Mouse (Mus musculus): ENCODE measurements around the gene Itgal.

Itgal gene

GRCm38 (mm10) chr7:127276519-127276961 lies 19.5 kb upstream of the Itgal start:
- no peak for ATAC-seq (ENCODE audit: insufficient number of reproducible peaks, low FRiP score, low TSS enrichment)

- ATAC-seq (ENCODE audit: insufficient number of reproducible peaks, low FRiP score, low TSS enrichment): no peak
Observed at GRCm38 (mm10) chr7:127278311-127278710, 17.7 kb upstream of the Itgal start.

GRCm38 (mm10) chr7:127280092-127280491 lies 16.0 kb upstream of the Itgal start:
- no peak for ATAC-seq (ENCODE audit: insufficient number of reproducible peaks, low FRiP score, low TSS enrichment)

- ATAC-seq (ENCODE audit: insufficient number of reproducible peaks, low FRiP score, low TSS enrichment): no peak
Observed at GRCm38 (mm10) chr7:127281114-127281513, 14.9 kb upstream of the Itgal start.

GRCm38 (mm10) chr7:127282190-127282589 lies 13.9 kb upstream of the Itgal start:
- ATAC-seq (ENCODE audit: insufficient number of reproducible peaks, low FRiP score, low TSS enrichment): no peak

GRCm38 (mm10) chr7:127285154-127285553 lies 10.9 kb upstream of the Itgal start:
- no peak for ATAC-seq (ENCODE audit: insufficient number of reproducible peaks, low FRiP score, low TSS enrichment)

GRCm38 (mm10) chr7:127287940-127288339 lies 8.1 kb upstream of the Itgal start:
- ATAC-seq (ENCODE audit: insufficient number of reproducible peaks, low FRiP score, low TSS enrichment): no peak

GRCm38 (mm10) chr7:127289306-127289705 lies 6.8 kb upstream of the Itgal start:
- no peak for ATAC-seq (ENCODE audit: insufficient number of reproducible peaks, low FRiP score, low TSS enrichment)

- no peak for ATAC-seq (ENCODE audit: insufficient number of reproducible peaks, low FRiP score, low TSS enrichment)
Observed at GRCm38 (mm10) chr7:127290142-127290541, 5.9 kb upstream of the Itgal start.

- no peak for ATAC-seq (ENCODE audit: insufficient number of reproducible peaks, low FRiP score, low TSS enrichment)
Observed at GRCm38 (mm10) chr7:127296786-127297555, 911 bp downstream of the Itgal start.

- ATAC-seq (ENCODE audit: insufficient number of reproducible peaks, low FRiP score, low TSS enrichment): no peak
Observed at GRCm38 (mm10) chr7:127297586-127298193, 1.6 kb downstream of the Itgal start.

- ATAC-seq (ENCODE audit: insufficient number of reproducible peaks, low FRiP score, low TSS enrichment): no peak
Observed at GRCm38 (mm10) chr7:127308431-127308830, 12.4 kb downstream of the Itgal start.

GRCm38 (mm10) chr7:127308887-127309286 lies 12.8 kb downstream of the Itgal start:
- ATAC-seq (ENCODE audit: insufficient number of reproducible peaks, low FRiP score, low TSS enrichment): no peak

GRCm38 (mm10) chr7:127309951-127310350 lies 13.9 kb downstream of the Itgal start:
- ATAC-seq (ENCODE audit: insufficient number of reproducible peaks, low FRiP score, low TSS enrichment): no peak

- ATAC-seq (ENCODE audit: insufficient number of reproducible peaks, low FRiP score, low TSS enrichment): no peak
Observed at GRCm38 (mm10) chr7:127313912-127314311, 17.9 kb downstream of the Itgal start.

- ATAC-seq (ENCODE audit: insufficient number of reproducible peaks, low FRiP score, low TSS enrichment): no peak
Observed at GRCm38 (mm10) chr7:127321106-127321505, 25.0 kb downstream of the Itgal start.

- ATAC-seq (ENCODE audit: insufficient number of reproducible peaks, low FRiP score, low TSS enrichment): no peak
Observed at GRCm38 (mm10) chr7:127322085-127322484, 26.0 kb downstream of the Itgal start.

GRCm38 (mm10) chr7:127324944-127325343 lies 28.9 kb downstream of the Itgal start:
- no peak for ATAC-seq (ENCODE audit: insufficient number of reproducible peaks, low FRiP score, low TSS enrichment)

GRCm38 (mm10) chr7:127325550-127325949 lies 29.5 kb downstream of the Itgal start:
- no peak for ATAC-seq (ENCODE audit: insufficient number of reproducible peaks, low FRiP score, low TSS enrichment)

GRCm38 (mm10) chr7:127326685-127327084 lies 30.6 kb downstream of the Itgal start:
- ATAC-seq (ENCODE audit: insufficient number of reproducible peaks, low FRiP score, low TSS enrichment): no peak

GRCm38 (mm10) chr7:127333240-127333639 lies 37.2 kb downstream of the Itgal start:
- ATAC-seq (ENCODE audit: insufficient number of reproducible peaks, low FRiP score, low TSS enrichment): no peak

GRCm38 (mm10) chr7:127335604-127336003 lies 39.5 kb downstream of the Itgal start:
- no peak for ATAC-seq (ENCODE audit: insufficient number of reproducible peaks, low FRiP score, low TSS enrichment)
